Mouse (Mus musculus): ENCODE measurements around the gene Gpam.

GRCm38 (mm10) chr19:55137884-55138283, 10.8 kb upstream of the Gpam start:
- TF ChIP-seq EP300 (IDR thresholded peaks at IDR 0.05; ENCODE audit: low read length), result no peak
- no peak for TF ChIP-seq CTCF (conservative IDR thresholded peaks at IDR 0.05 in 1 of 2, IDR thresholded peaks at IDR 0.05 in 1 of 2; ENCODE audit: low read depth in 2 of 2, low read length in 2 of 2)
- no peak for TF ChIP-seq POLR2A (IDR thresholded peaks at IDR 0.05; ENCODE audit: low read depth, low read length)
- TF ChIP-seq NELFE (IDR thresholded peaks at IDR 0.05; ENCODE audit: low read depth, low read length), result no peak
- TF ChIP-seq ZKSCAN1 (IDR thresholded peaks at IDR 0.05; ENCODE audit: borderline replicate concordance, low read depth, low read length), result no peak
- TF ChIP-seq SIN3A (IDR thresholded peaks at IDR 0.05; ENCODE audit: low read length), result no peak
- TF ChIP-seq ZNF384 (IDR thresholded peaks at IDR 0.05; ENCODE audit: low read depth, low read length), result no peak
- no peak for TF ChIP-seq RCOR1 (conservative IDR thresholded peaks at IDR 0.05; ENCODE audit: low read depth, low read length)
- no peak for TF ChIP-seq USF2 (conservative IDR thresholded peaks at IDR 0.05; ENCODE audit: low read depth, low read length)
- TF ChIP-seq CHD2 (IDR thresholded peaks at IDR 0.05; ENCODE audit: low read length), result no peak
- no peak for TF ChIP-seq MAX (IDR thresholded peaks at IDR 0.05; ENCODE audit: low read length)
- TF ChIP-seq TBP (conservative IDR thresholded peaks at IDR 0.05; ENCODE audit: low read depth, low read length), result no peak
- no peak for TF ChIP-seq UBTF (IDR thresholded peaks at IDR 0.05; ENCODE audit: low read depth, low read length)
